Mouse (Mus musculus) WW6 (cell line): ENCODE data around the gene Mapk10.

Experiments used
- DNase-seq: peaks from one replicate; pipeline ENCODE4 v3.0.0-alpha.2; 2013; ENCODE audit warnings: low read depth, low spot score

Gene Mapk10

GRCm38 (mm10) chr5:103166755-103167154, 44.4 kb downstream of the Mapk10 start:
- DNase-seq, result no peak

DNA sequence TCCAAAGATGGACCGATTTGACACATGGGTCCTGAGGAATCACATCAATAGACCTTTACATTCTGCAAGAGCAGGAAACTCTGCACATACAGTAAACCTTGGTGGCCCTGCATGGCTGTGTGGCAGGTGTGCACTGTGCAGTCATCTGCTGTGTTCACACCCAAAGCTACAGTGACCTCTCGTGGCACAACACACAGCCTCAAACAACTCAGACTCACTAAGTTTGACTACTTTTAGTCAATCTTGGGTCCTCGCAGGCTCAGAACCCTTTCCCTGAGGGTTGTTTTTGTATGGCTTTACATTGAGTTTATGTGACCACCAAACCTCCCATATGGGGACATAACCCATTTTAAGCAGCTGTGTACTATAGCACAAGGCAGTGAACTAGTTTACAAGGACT, 47.1 kb downstream of the Mapk10 start:
- DNase-seq, result no peak

DNA sequence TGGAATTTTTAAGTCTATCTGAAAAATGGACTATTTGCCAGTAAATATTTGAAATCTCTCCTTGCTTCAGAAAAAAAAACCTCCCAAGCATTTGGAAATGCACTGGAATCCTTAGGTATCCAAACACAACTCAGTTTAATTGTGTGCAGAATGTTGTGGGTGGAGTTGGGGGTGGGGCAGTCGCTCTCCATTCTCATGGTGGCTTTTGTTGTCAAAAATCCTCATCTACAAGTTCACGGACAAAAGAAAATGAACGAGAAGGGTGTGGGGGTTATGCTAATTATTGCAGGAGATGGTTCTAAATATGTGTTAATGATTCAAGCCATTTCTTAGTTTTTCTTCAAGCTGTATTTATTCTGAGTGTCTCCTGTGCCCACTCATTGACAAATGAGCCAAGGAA, 49.6 kb downstream of the Mapk10 start:
- no peak for DNase-seq

DNA sequence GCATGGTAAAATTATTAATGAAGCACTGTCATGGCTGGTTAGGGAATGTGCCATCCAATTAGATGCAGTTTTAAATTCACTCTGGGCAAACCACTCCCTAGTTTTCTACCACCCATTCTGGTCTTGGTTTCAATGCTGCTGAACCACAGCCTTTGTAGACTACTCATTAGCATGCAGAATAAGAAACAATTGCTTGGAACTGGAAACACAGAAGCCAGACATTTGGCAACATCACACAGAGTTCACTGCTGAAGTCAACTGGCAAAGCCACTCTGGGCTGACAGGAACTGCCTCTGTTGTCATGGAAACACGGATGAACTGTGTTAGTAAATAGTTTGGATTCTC, 50.0 kb downstream of the Mapk10 start:
- no peak for DNase-seq

- DNase-seq, result no peak
Observed at GRCm38 (mm10) chr5:103160314-103161195, 50.6 kb downstream of the Mapk10 start.

GRCm38 (mm10) chr5:103140935-103141334, 70.2 kb downstream of the Mapk10 start:
- DNase-seq, result no peak

DNA sequence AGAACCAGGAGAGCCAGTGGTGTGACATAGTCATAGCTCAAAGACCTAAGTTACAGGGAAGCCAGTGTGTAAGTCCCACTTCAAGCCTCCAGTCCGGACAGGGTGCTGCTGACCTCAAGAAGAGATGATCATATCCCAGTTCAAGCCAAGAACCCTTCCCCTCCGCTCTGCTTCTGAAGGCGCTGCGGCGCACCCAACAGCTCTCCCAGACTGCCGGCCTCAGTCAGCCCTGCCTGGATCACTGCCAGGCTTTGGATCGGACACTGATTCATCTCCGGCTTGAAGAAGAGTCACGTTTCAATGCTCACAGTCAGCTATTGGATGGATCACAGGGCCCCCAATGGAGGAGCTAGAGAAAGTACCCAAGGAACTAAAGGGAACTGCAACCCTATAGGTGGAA, 76.3 kb downstream of the Mapk10 start:
- DNase-seq, result no peak

GRCm38 (mm10) chr5:103133626-103134025, 77.5 kb downstream of the Mapk10 start:
- DNase-seq, result no peak

DNA sequence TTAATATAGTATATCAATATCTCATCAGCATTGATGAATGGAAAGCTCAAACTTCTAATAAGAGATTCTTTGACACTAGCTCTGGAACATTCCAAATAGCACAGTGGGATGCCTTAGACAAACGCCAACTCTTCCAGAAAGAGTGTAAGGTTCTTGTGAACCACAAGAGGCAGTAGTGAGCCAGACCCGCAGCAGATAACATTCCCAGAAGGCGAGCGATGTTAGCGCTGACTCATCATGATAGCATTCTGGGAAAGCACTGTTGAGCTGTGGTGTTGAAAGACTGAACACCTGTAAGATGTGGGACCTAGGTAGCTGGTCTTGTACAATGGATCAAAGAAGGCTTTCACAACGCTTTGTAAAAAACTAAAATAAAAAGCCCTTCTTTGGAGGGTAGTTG, 78.3 kb downstream of the Mapk10 start:
- peak; percentile 31 for DNase-seq

GRCm38 (mm10) chr5:103119618-103120017, 91.5 kb downstream of the Mapk10 start:
- DNase-seq, result no peak

DNA sequence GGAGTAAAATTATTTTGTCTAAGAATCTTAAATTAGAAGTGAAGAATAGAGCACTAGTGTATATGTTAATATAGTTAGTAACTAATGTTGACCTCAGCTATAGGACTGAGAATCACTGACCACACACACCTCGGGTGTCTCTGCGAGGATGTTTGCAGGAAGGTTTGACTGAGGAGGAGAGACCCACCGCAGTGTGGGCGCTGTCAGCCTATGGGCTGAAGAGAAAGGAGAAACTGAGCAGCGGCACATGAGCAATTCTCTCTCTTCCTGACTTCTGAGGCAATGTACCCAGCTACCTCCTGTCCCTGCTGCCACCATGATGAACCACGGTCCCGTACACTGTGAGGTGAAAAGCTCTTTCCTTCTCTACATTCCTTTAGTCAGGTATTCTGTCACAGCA, 95.6 kb downstream of the Mapk10 start:
- no peak for DNase-seq

DNA sequence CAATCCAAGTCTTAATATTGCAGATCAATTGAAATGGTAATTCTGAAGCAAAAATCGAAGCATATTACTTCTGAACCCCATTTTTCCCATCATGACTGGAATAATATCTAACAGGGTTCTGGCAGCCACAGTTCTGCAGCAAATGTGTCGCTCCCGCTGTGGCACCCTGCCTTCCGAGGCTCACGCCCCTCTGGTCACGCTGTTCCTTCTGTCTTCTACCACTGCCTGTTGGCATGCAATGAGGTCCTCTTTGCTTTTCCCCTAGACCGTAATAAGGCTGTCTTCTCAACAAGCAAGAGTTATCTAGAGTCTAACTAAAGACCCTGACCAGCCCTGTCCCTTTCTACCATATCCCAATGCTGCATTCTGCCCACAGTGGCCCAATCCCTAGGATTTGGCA, 98.7 kb downstream of the Mapk10 start:
- DNase-seq, result no peak

- DNase-seq, result no peak
Observed at GRCm38 (mm10) chr5:103109409-103109808, 101.7 kb downstream of the Mapk10 start.

- no peak for DNase-seq
Observed at GRCm38 (mm10) chr5:103105441-103106414, 105.4 kb downstream of the Mapk10 start.

DNA sequence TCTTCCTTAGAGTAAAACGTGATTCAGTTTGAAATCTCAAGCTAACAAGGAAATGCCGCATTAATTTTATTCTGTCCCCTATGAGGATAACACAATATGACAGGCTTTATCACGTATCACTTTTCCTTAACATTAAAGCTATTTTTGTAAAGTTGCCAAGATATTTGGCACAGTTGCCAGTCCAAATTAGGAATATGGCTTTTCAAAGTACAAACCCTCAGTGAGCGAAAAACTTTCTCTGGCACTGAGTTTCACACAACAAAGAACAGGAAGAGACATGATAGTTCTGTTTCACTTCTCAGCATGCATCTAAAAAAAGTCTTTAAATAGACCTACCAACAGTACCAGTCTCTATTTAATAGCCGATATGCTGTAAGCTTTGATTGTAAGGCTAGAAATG, 107.1 kb downstream of the Mapk10 start:
- DNase-seq, result no peak

DNA sequence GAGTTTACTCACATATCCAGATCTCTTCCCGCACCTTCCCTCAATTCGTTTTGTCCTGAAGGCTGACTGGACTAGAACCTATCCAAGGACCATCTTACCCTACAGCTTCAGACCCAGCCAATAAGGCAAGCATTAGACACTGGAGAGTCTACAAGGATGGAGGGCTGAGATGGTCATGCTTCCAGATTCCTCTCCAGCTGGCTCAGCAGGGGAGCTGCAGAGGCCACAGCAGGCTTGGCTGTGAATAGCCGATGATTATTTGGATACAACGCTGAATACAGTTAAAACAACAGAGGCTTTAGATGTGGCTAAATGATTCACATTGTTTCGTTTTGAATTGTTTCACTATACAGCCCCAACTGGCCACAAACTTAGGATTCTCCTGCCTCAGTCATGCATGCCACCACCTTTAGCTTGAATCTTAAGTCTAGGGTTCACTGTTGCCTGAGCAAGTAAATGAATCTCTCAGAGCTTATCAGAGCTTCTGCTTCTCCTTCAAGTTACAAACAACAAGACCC, 108.2 kb downstream of the Mapk10 start:
- DNase-seq, result no peak

- no peak for DNase-seq
Observed at GRCm38 (mm10) chr5:103102176-103102575, 109.0 kb downstream of the Mapk10 start.

GRCm38 (mm10) chr5:103094166-103094565, 117.0 kb downstream of the Mapk10 start:
- DNase-seq, result no peak

DNA sequence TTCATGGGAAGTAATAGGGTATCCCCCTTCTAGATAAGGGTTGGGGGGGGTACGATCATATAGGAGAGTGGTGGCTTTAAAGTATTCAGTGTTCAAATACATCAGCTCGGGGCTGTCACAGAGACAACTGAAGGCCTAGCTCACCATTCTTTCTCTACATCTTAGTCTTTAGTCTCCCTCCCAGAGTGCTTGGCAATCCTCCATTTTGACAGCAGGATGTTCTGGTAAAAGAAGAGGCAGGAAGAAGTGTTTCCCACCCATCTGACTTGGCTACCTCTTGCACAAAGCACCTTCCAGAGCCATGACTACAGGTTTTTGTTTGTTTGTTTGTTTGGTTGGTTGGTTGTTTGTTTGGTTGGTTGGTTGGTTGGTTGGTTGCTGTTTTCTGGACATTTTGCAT, 125.3 kb downstream of the Mapk10 start:
- no peak for DNase-seq

- no peak for DNase-seq
Observed at GRCm38 (mm10) chr5:103075451-103075850, 135.7 kb downstream of the Mapk10 start.

DNA sequence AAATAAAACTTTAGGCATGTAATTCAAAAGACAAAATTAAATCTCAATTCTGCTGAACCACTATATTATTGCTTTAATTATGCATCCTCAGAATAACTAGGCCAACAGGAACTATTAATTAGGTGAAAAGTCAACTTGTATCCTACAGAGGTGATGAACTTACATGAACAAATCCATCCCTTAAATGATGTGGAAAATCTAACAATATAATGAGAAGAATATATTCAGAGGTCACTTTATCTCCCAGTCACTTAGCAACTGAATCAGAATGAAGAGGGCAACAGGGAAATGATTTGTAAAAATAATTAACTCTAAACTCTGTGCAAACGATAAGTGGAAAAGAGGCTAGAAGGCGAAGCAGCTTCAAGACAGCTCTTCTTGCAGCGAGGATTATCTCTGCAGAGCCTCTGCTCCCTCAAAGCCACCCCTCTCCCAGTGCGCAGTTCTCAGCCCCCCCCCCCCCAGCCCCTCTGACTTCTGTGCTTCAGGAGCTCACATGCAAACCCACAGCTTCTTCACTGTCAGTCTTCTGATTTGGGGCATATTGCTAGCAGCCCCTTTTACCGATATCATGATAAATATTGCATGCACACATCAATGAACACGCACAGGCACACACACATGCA, 138.8 kb downstream of the Mapk10 start:
- DNase-seq, result no peak
